Mouse (Mus musculus) kidney, embryonic 16.5 days (tissue): Measurements from ENCODE around the gene Khdc1c. TPM values are rescaled to one million over a fixed set of nuclear protein-coding genes. Genes with fewer than 3 reads are reported as not detected.

Experiments used
- polyA plus RNA-seq: library from polyadenylated mRNA; unstranded; fragments of >200 nt; fragmentation: Nextera tagmentation; extraction: Ambion mirVana; gene quantifications from 2 replicates; pipeline ENCODE4 v1.2.1, GENCODE M21; 2015

Khdc1c gene
- polyA plus RNA-seq, 1 experiment from 2014 or later = not detected

Other genes with a start within 250 kb of the Khdc1c start
- gene Tmem14a, start 149.8 kb upstream of the Khdc1c start, polyA plus RNA-seq = 10.7 and 11.8 TPM in 2 replicates
- gene Gsta3, start 127.7 kb upstream of the Khdc1c start, polyA plus RNA-seq = 13.5 and 14.4 TPM in 2 replicates
- not detected in 2 replicates for gene Khdc1a, start 18.7 kb upstream of the Khdc1c start, polyA plus RNA-seq
- 0.08 TPM in 1 of 2 replicates, not detected in the other for gene Khdc1b, start 15.2 kb downstream of the Khdc1c start, polyA plus RNA-seq